Mouse (Mus musculus) G1E (cell line): Measurements from ENCODE around the gene Gnao1.

ENCODE experiments used
- CTCF ChIP-seq: IDR thresholded peaks from 2 replicates; pipeline ENCODE4 v1.5.1; 2012; ENCODE audit warnings: low read depth, low read length, inconsistent platforms, mixed read lengths
- GATA1 ChIP-seq: IDR thresholded peaks from 2 replicates; pipeline ENCODE4 v1.6.1; 2012; ENCODE audit warnings: borderline replicate concordance, low read length, inconsistent platforms, mixed read lengths

- TF ChIP-seq CTCF: no peak
- TF ChIP-seq GATA1: no peak
Observed at GRCm38 (mm10) chr8:93855272-93855671, 45.5 kb downstream of the Gnao1 start.
